Mouse (Mus musculus) forebrain, embryonic 13.5 days (tissue): ENCODE measurements around the gene Aldh4a1. TPM values are rescaled to one million over a fixed set of nuclear protein-coding genes. Genes with fewer than 3 reads are reported as not detected.

Source experiments
- ATAC-seq: fragments of 200-750 bp; cut with Nextera tagmentation; 2 replicates; pipeline ENCODE4 v1.8.0; 2017
- H3K27ac ChIP-seq: fragments of 300-500 bp; sonication (generic); 2 replicates; pipeline ENCODE4 v1.5.1; 2015; ENCODE audit warnings: inconsistent platforms, mild to moderate bottlenecking, moderate library complexity
- H3K27me3 ChIP-seq: fragments of 300-500 bp; sonication (generic); 2 replicates; pipeline ENCODE4 v1.6.1; 2015; ENCODE audit warnings: mild to moderate bottlenecking, inconsistent platforms
- H3K36me3 ChIP-seq: fragments of 300-500 bp; sonication (generic); 2 replicates; pipeline ENCODE4 v1.6.1; 2015; ENCODE audit warnings: mild to moderate bottlenecking, inconsistent platforms; ENCODE audit not compliant: poor library complexity, severe bottlenecking
- H3K4me1 ChIP-seq: fragments of 300-500 bp; sonication (generic); 2 replicates; pipeline ENCODE4 v1.6.1; 2015; ENCODE audit warnings: inconsistent platforms
- H3K4me2 ChIP-seq: fragments of 300-500 bp; sonication (generic); 2 replicates; pipeline ENCODE4 v1.6.1; 2015; ENCODE audit warnings: inconsistent platforms, mild to moderate bottlenecking, moderate library complexity
- H3K4me3 ChIP-seq: fragments of 300-500 bp; sonication (generic); 2 replicates; pipeline ENCODE4 v1.5.1; 2015; ENCODE audit warnings: mild to moderate bottlenecking, inconsistent platforms
- H3K9ac ChIP-seq: fragments of 300-500 bp; sonication (generic); 2 replicates; pipeline ENCODE4 v1.6.1; 2015; ENCODE audit warnings: mild to moderate bottlenecking, inconsistent platforms
- H3K9me3 ChIP-seq: fragments of 300-500 bp; sonication (generic); replicated peaks from 2 replicates; pipeline ENCODE4 v1.6.1; 2016; ENCODE audit warnings: inconsistent platforms
- WGBS: fragments of 180-500 bp; shearing (Covaris S2); methylation state at CpG from one replicate; pipeline ENCODE4 v1.1.7; 2015; 5-methylcytosine and 5-hydroxymethylcytosine counted together
- polyA plus RNA-seq: library from polyadenylated mRNA; unstranded; fragments of >200 nt; fragmentation: Nextera tagmentation; extraction: Ambion mirVana; gene quantifications from 2 replicates; pipeline ENCODE4 v1.2.1, GENCODE M21; 2015

Aldh4a1 gene
- polyA plus RNA-seq, 1 experiment from 2014 or later = 21.1 TPM

DNA sequence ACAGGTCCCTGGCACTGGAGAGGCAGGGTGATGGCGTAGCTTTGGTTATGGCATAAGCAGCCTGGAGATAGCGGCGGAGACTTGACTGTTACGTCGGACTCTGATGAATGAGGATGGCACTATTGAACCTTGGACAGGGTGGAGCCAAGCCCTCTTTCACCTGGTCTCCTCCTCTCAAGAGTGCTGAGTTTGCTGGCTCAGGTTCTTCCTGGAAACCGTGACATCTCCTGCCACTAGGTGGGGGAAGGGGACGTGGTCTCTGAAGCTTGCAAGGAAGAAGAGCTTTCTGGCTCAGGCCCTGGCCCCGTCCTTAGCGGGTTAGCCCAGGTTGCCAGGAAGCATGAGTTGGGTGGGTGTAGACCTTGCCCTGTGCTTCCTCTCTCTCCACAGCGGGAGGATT is 7.5 kb downstream of the Aldh4a1 start:
- Histone ChIP-seq H3K27me3 (no peaks in the 10 kb centered on the region), H3K36me3 (0 out of 2 replicates have a peak, but pooled peaks cover under 1% of the 10 kb centered on the region), H3K9me3 (no peaks in the 10 kb centered on the region), H3K27ac (no peak overlapping the region), H3K4me1 (no peaks in the 10 kb centered on the region), H3K4me2 (no peak overlapping the region), H3K9ac (no peak overlapping the region), H3K4me3 (no peak overlapping the region)
- ATAC-seq = no peak
- WGBS = 74% methylated on average over 10 of the region's 10 CpGs

DNA sequence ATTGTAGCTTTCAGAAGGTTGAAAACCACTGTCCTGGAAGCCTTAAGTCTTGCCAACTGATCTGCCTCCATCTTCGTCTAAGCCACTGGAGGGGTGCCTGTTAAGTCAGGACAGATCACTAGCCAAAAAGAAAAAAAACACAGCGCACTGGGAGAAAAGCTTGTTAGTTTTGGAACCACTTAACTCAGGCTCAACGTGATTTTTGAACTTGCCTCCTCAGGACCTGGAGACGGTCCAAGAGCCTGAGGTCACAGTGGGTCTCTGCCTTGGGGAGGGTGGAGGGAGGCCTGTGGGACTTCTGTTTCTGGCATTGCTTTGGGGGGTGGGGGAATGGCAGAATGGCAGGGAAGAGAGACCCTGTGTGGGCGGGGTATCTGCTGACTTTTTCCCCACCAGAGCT is 8.5 kb downstream of the Aldh4a1 start:
- Histone ChIP-seq H3K9me3 (no peaks in the 10 kb centered on the region), H3K4me3 (no peak overlapping the region), H3K36me3 (peaks cover 7% of the 10 kb centered on the region; the same call in 1 of the 2 replicates), H3K27ac (no peak overlapping the region), H3K27me3 (no peaks in the 10 kb centered on the region), H3K4me2 (no peak overlapping the region), H3K4me1 (no peaks in the 10 kb centered on the region), H3K9ac (no peak overlapping the region)
- WGBS = 73% methylated on average over 5 of the region's 5 CpGs
- no peak for ATAC-seq

DNA sequence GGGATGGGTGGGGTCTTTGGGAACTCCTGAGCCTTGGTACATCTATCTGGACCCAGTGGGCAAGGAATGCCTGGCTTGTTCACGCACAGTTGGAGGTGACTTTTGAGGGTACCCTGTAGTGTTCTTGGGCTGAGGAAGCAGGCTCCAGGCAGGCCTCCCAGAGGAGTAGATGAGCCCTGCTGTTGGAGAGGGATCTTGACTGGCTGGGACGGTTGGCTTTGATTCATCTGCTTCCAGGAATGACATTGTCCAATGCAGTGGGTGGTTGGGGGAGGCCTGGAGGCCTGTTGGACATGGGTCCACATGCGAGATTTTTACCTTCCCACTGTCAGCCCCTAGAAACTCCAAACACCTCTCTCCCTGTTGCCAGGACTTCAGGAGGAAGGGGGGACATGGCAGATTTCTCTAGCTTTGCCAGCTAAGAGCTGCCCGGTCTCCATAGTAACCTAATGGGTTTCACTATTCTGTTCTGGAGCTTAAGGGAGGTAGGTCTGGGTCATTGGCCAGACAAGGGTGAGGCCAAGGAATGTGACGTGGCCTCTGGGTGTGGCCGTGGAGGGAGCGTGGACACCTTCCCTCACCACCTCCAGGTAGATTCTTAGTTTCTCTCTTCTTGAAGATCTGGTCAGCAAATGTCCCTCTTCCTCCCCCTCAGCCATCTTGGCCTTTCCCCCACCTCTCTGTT is 9.0 kb downstream of the Aldh4a1 start:
- H3K36me3 ChIP-seq = peaks cover 7% of the 10 kb centered on the region; the same call in 1 of the 2 replicates
- H3K4me1 ChIP-seq = no peaks in the 10 kb centered on the region
- no peak overlapping the region for H3K27ac ChIP-seq
- 91% methylated on average over 7 of the region's 7 CpGs for whole genome bisulfite sequencing
- no peaks in the 10 kb centered on the region for H3K9me3 ChIP-seq
- H3K4me3 ChIP-seq = no peak overlapping the region
- no peak for ATAC-seq
- H3K27me3 ChIP-seq = no peaks in the 10 kb centered on the region
- H3K4me2 ChIP-seq = no peak overlapping the region
- no peak overlapping the region for H3K9ac ChIP-seq

DNA sequence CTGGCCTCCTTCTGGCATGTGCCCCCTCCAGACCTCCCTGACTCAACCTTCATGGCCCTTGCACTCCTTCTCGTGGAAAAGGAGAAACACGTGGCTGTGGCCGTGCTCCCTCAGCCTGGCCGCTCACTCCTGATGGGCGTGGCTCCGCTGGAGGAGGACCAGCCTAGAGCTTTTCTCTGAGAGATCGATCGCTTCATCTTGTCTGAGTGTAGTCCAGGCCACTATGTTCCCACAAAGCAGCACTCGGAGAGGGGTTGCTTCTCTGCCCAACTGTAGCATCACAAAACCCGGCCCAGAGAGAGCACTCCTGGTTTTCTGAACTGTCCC is 9.6 kb downstream of the Aldh4a1 start:
- Histone ChIP-seq H3K36me3 (peaks cover 11% of the 10 kb centered on the region; the same call in 1 of the 2 replicates), H3K27me3 (no peaks in the 10 kb centered on the region), H3K9me3 (no peaks in the 10 kb centered on the region), H3K4me1 (no peaks in the 10 kb centered on the region), H3K27ac (no peak overlapping the region), H3K9ac (no peak overlapping the region), H3K4me2 (no peak overlapping the region), H3K4me3 (no peak overlapping the region)
- 85% methylated on average over 10 of the region's 10 CpGs for WGBS
- ATAC-seq = no peak

- peaks cover 8% of the 10 kb centered on the region; the same call in 1 of the 2 replicates for H3K27me3 ChIP-seq
- H3K4me3 ChIP-seq = no peak overlapping the region
- H3K9ac ChIP-seq = no peak overlapping the region
- ATAC-seq = 0 out of 2 replicates have a peak, but pooled peaks have one; percentile 41
- H3K4me2 ChIP-seq = no peak overlapping the region
- H3K4me1 ChIP-seq = peaks cover 11% of the 10 kb centered on the region
- H3K27ac ChIP-seq = no peak overlapping the region
- H3K36me3 ChIP-seq = peaks cover 14% of the 10 kb centered on the region; the same call in 1 of the 2 replicates
- WGBS = 24% methylated on average over 7 of the region's 7 CpGs
- H3K9me3 ChIP-seq = no peaks in the 10 kb centered on the region
These were observed 13.7 kb downstream of the Aldh4a1 start for GRCm38 (mm10) chr4:139636373-139636772.

DNA sequence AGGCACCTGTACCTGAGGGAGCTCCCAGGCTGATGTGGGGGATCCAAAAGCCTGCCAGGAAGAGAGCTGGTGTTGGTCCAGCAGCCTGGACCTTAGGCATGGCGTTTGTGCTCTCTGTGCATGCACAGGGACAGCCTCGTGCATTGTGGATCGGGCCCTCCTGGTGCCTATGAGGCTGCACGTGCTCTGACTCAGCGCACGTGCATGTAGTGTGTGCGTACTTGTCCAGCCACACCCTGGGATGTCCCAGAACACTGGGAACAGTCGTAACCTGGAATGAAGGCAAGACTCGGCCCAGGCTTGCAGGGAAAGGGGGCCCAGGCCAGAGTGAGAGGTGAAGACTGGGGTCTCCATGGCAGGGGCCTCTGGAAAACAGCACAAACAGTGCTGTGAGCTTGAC is 15.2 kb downstream of the Aldh4a1 start:
- ATAC-seq = no peak
- Histone ChIP-seq H3K9me3 (no peaks in the 10 kb centered on the region), H3K4me3 (no peak overlapping the region), H3K27ac (no peak overlapping the region), H3K36me3 (peaks cover 14% of the 10 kb centered on the region; the same call in 1 of the 2 replicates), H3K4me2 (no peak overlapping the region), H3K4me1 (peaks cover 24% of the 10 kb centered on the region), H3K27me3 (peaks cover 21% of the 10 kb centered on the region), H3K9ac (no peak overlapping the region)
- WGBS = 91% methylated on average over 9 of the region's 9 CpGs

DNA sequence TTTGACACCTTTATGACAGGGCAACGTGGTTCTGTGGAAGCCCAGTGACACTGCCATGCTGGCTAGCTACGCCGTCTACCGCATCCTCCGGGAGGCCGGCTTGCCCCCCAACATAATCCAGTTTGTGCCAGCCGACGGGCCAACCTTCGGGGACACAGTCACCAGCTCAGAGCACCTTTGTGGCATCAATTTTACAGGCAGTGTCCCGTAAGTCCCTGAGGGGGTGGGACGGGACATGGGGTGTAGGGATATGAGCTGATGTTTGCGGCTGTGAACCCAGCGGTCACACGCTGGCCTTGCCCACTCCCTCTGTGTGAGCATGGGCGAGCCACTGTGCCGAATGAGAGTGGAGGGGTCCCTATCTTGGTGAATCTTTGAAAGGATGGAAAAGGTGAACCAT is 15.7 kb downstream of the Aldh4a1 start:
- Histone ChIP-seq H3K27ac (no peak overlapping the region), H3K4me2 (no peak overlapping the region), H3K9ac (no peak overlapping the region), H3K9me3 (no peaks in the 10 kb centered on the region), H3K4me3 (no peak overlapping the region), H3K27me3 (peaks cover 26% of the 10 kb centered on the region), H3K4me1 (peaks cover 24% of the 10 kb centered on the region), H3K36me3 (peaks cover 14% of the 10 kb centered on the region; the same call in 1 of the 2 replicates)
- WGBS = 95% methylated on average over 16 of the region's 16 CpGs
- ATAC-seq = no peak

DNA sequence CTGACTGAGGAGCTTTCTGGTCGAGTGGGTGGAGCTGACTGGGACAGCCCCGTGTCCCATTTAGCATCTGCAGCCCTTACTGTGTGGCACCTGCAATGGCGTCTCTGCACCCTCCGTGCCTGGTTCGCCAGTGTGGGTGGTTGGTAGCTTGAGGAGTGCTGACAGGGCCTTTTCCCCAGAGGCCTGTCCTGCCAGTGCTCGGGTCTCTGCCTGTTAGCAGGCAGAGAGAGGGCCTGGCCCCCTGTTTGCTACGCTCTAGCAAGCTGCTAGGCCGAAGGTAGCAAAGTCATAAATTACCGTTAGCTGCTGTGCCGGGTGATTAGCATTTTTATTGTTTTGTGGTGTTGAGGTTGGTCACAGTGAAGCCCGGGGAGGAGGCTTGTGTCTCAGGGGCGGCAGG is 17.1 kb downstream of the Aldh4a1 start:
- no peak for ATAC-seq
- Histone ChIP-seq H3K27ac (no peak overlapping the region), H3K36me3 (peaks cover 20% of the 10 kb centered on the region; the same call in 1 of the 2 replicates)

DNA sequence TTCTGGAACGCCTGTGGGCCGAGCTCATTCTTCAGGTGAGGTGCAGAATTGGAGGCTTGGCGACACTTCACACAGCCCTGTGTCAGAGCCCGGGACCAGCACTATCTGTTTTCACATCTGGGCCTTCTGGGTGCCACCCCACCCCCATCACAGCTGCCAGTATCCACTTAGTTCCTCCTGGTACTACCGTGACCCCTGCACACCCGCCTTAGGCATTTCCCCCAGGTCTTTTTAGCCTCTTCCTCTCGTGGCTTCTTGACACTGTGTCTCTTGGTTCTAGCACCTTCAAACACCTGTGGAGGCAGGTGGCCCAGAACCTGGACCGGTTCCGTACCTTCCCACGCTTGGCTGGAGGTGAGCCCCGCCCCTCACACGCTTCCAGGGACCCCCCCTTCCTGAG is 17.7 kb downstream of the Aldh4a1 start:
- H3K9ac ChIP-seq = peak overlapping the region; percentile 37; the same call in 1 of the 2 replicates
- H3K4me2 ChIP-seq = no peak overlapping the region
- no peak overlapping the region for H3K4me3 ChIP-seq
- ATAC-seq = no peak
- peaks cover 30% of the 10 kb centered on the region for H3K27me3 ChIP-seq
- H3K4me1 ChIP-seq = peaks cover 24% of the 10 kb centered on the region
- H3K36me3 ChIP-seq = peaks cover 22% of the 10 kb centered on the region
- no peaks in the 10 kb centered on the region for H3K9me3 ChIP-seq
- H3K27ac ChIP-seq = no peak overlapping the region
- 72% methylated on average over 12 of the region's 12 CpGs for WGBS

More for the DNA sequence above, 17.1 kb downstream of the Aldh4a1 start:
- H3K4me1 ChIP-seq = peaks cover 24% of the 10 kb centered on the region
- no peak overlapping the region for H3K4me2 ChIP-seq
- no peak overlapping the region for H3K4me3 ChIP-seq
- H3K9me3 ChIP-seq = no peaks in the 10 kb centered on the region
- peaks cover 30% of the 10 kb centered on the region for H3K27me3 ChIP-seq
- 40% methylated on average over 12 of the region's 12 CpGs for WGBS
- peak overlapping the region; percentile 37; the same call in 1 of the 2 replicates for H3K9ac ChIP-seq

- Histone ChIP-seq H3K4me3 (no peak overlapping the region), H3K27ac (no peak overlapping the region), H3K36me3 (peaks cover 17% of the 10 kb centered on the region), H3K4me2 (no peak overlapping the region), H3K27me3 (peaks cover 30% of the 10 kb centered on the region), H3K4me1 (peaks cover 24% of the 10 kb centered on the region), H3K9ac (no peak overlapping the region), H3K9me3 (no peaks in the 10 kb centered on the region)
- ATAC-seq = no peak
- WGBS = 68% methylated on average over 5 of the region's 6 CpGs
These were observed 18.1 kb downstream of the Aldh4a1 start for GRCm38 (mm10) chr4:139640775-139641174.

DNA sequence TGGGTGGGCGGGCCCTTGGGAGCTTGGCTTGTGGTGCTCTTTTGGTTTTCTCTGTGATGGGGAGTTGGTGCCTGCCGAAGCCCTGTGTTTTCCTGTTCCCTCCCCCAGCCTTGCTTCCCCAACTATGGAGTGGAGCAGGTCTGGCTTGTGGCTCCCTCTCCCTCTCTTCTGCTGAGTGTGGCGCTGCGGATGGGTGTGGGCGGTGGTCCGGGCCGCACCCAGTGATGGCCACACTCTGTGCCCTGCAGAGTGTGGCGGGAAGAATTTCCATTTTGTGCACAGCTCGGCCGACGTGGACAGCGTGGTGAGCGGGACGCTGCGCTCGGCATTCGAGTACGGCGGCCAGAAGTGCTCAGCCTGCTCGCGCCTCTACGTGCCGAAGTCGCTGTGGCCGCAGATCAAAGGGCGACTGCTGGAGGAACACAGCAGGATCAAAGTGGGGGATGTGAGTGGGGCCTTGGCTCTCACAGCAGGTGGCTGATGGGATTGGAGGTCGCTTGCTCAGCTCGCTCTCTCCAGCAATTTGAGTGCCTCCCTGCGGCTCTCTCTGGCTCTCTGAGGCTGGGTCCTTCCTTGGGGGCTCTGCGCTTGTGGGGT is 19.3 kb downstream of the Aldh4a1 start:
- Histone ChIP-seq H3K4me3 (peak overlapping the region; percentile 12), H3K27ac (no peak overlapping the region)
- WGBS = 3% methylated on average over 30 of the region's 30 CpGs

GRCm38 (mm10) chr4:139643972-139644371 is 21.3 kb downstream of the Aldh4a1 start:
- H3K4me1 ChIP-seq = peaks cover 24% of the 10 kb centered on the region
- H3K9me3 ChIP-seq = no peaks in the 10 kb centered on the region
- H3K4me3 ChIP-seq = no peak overlapping the region
- no peak overlapping the region for H3K27ac ChIP-seq
- H3K4me2 ChIP-seq = no peak overlapping the region
- peak; percentile 54 for ATAC-seq
- 16% methylated on average over 9 of the region's 9 CpGs for WGBS
- no peak overlapping the region for H3K9ac ChIP-seq
- peaks cover 30% of the 10 kb centered on the region for H3K27me3 ChIP-seq
- peaks cover 25% of the 10 kb centered on the region for H3K36me3 ChIP-seq

More for the DNA sequence above, 19.3 kb downstream of the Aldh4a1 start:
- peak overlapping the region; percentile 52 for H3K9ac ChIP-seq
- peaks cover 30% of the 10 kb centered on the region for H3K27me3 ChIP-seq
- peaks cover 24% of the 10 kb centered on the region for H3K4me1 ChIP-seq
- ATAC-seq = no peak
- peak overlapping the region; percentile 56 for H3K4me2 ChIP-seq
- H3K9me3 ChIP-seq = no peaks in the 10 kb centered on the region
- H3K36me3 ChIP-seq = peaks cover 20% of the 10 kb centered on the region
